Mouse (Mus musculus) left cerebral cortex, postnatal 36 days (tissue): Measurements from ENCODE around the gene Zfpm1. TPM values are rescaled to one million over a fixed set of nuclear protein-coding genes. Genes with fewer than 3 reads are reported as not detected.

Source experiments
- DNase-seq, 2 experiments: peaks; one replicate each; pipeline ENCODE4 v3.0.0; 2021 to 2022; ENCODE audit warnings: low spot score in 2 of 2, mixed read lengths in 1 of 2
- intact Hi-C: fragments of 180-260 bp; cut with DNase I; formaldehyde crosslinking; loops from one replicate; pipeline ENCODE4 v1.15.1; 2025
- total RNA-seq, 2 experiments: library from RNA; stranded (reverse); gene quantifications; 2 replicates each; pipeline ENCODE4 v1.2.3; 2021

Zfpm1 gene
- total RNA-seq, 2 experiments from 2014 or later: 33.9 to 35.3 TPM

DNA sequence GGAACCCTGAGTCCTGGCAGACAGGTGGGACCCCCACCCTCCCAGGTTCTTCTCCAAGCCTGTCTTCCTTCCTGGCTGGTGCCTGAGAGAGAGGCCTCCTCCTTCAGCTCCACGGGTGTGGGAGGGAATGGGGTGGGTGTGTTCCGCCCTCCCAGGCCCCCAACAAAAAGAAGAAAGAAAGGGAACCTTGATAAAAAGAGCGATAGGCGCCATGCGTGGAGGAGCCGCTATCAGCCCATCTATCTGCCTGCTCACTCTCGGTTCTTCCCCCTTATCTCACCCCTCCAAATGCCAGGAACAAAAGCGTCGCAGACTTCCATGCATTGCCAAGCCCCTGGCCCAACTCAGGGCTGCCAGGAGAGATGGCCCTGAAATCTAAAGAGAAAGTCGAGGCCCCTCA, 11.5 kb downstream of the Zfpm1 start:
- intact Hi-C loops: no loop called here
- DNase-seq: no peak

DNA sequence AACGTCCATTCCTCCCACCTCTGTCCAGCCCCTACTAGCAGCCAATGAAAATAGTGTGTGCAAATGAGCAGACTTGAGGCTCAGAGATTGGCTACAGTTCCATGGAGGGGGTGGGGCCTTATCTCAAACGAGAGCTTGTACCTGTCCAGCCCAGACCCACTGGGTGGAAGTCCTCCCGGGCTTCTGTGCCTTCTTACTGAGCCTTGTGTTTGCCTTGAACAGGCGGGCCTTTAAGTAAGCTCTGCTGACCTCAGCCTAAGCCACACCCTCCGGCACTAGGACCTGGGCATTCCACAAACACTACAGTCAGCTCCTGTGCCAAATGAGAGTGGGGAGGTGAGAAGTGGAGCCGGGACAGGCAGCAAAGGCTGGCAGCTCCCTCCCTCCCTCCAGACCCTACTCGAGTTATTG, 12.3 kb downstream of the Zfpm1 start:
- intact Hi-C loops: no loop called here

DNA sequence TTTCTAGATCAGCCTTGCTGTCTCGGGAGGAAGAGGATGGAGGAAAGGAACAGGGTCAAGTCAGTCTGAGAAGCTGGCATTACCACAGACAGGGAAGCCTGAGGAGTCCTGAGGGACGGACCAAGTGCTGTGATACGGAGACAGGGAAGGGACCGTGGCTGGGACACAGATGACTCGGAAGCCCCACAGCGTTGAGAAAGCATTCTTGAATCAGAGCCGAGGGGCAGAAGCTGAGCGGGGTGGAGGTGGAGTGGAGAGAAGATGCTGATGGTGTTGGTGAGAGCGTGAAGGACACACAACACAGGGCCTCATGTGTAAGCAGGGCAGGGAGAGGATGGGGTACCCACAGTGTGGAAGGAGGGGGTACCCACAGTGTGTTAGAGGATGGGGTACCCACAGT, 13.4 kb downstream of the Zfpm1 start:
- DNase-seq: no peak
- intact Hi-C loops: no loop called here

More for the DNA sequence above, 12.3 kb downstream of the Zfpm1 start:
- DNase-seq: no peak

DNA sequence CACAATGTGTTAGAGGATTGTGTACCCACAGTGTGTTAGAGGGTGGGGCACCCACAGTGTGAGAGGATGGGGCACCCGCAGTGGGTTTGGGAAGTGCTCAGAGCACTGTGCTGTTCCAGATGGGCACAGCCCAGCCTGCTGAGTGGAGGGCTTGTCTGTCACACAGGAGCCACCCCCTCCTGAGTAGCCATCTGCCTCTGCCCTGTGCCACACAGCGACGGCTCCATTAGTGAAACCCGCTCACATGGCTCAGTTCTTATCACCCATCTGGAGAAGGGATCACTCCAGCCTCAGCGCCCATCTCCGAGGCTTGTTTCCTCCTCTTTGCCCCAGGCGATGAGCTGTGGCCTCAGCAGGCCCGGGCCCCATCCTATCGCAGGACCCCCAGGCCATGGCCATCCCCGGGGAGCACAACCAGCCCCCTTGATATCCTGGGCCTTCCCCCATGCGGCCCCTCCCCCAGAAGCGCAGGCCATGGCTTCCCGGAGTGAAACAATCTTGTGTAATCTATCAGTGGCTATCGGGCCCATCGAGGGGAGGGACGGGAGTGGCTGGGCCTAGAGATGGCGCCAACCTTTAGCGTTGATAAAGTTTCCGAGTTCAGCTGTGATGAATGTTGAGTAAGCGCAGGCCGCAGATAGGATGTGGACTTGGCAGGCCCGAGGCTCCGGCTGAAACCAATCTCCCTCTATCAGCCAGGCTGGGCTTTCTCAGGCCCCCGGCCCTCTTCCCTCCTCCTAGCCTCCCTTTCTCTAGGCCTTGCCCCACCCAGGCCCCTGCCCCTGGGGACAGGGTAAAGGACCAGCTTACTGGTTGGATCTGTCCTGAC, 14.4 kb downstream of the Zfpm1 start:
- DNase-seq: no peak
- intact Hi-C loops: no loop called here

DNA sequence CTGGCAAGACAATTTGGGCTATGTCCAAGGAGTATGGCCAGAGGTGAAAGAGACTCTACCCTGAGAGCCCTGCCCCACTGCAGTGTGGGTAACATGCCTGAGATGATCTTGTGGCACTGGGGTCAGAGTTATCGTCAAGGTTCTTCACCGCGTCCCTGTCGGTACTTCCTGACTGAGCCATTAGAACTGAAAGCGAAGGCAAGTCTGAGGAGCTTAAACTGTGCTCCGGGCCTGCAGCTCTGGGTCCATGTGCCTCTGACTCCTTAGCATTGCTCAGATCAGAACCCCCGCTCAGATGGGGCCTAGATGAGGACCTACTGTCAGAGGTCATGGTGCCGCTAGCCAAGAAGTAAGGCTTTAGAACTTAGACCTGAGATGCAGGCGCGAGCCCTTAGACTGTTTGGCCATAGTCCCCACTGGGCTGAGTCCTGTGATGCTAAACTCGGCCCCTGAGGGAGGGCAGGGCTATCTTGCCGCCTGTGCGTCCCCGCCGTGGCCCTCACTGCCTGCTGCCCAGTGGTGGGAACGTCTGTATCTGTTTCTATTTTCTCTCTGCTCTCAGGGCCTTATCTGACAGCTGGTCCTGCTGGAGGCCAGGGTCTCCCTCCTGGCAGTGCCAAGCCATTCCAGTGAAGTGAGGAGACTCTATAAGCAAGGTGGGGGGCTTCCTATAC, 17.8 kb downstream of the Zfpm1 start:
- intact Hi-C loops: no loop called here
- no peak for DNase-seq

DNA sequence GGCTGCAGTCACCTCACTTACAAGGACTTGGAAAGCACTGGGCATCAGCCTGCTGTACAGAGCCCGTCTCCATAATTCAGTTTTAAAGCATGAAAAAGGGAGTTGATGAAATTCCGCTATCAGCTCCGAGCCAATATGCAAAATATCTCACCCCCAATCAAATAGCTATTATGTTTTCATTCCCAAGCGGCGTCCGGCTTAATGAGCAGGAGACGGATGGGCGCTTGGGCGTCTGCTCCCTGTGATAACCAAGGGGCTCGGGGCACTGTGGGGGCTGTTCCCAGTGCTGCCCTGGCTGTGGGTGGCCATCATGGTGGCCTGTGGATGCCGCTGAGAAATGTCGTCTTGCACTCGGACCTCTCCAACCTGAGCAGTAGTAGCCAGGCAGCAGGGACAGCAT, 19.1 kb downstream of the Zfpm1 start:
- DNase-seq: no peak
- intact Hi-C loops: no loop called here

DNA sequence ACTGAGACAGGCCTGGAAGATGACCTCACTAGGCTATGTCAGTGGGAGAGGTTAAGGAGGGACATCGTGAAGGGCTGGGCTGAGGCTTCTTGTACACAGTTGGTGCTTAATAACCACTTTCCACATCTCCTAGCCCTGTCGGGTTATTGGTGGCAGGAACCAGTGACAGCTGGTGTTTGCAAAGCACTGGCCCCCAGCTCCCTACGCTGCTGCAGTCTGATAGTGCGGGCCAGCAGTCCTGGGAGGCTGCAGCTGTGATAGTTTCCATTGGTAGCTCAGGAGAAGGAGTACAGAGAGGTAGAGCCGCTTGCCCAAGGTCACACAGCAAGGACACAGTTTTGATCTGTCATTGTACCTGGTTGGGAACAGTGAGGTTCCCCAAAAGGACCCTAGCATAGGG, 19.9 kb downstream of the Zfpm1 start:
- intact Hi-C loops: no loop called here
- DNase-seq: no peak

DNA sequence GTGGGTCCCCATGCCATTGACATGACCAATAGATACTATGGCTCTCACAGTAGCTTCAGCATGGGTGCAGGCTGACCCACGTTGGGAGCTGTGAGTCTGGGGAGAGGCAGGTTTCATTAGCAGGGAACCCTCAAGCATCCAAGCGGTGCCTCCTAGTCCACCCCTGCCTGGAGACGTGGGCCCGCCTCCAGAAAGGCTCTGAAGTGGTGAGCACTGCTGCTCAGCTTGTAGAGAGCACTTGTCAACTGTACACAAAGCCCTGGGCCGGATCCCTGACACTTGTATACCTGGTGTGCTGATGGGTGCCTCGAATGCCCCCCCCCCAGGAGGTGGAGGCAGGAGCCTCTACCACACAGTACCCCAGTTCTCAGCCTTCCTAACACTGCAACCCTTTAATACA, 21.5 kb downstream of the Zfpm1 start:
- intact Hi-C loops: no loop called here
- no peak for DNase-seq

DNA sequence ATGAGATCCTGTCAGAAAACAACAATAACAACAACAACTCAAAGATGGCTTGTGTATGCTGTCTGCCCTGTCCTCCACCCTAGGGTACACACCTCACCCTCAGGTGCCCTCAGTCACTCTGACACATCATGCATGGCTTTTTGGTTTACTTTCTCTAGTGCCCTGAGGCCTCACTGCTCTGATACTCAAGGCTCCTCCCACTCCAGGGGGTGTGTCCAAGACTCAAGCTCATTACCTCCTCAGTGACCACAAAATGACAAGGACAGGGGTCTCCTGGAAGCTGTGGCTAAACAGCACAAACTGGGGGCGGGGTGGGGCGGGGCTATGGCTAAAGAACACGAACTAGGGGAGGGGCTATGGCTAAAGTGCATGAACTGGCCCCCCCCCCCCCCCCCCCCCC, 22.1 kb downstream of the Zfpm1 start:
- no peak for DNase-seq
- intact Hi-C loops: no loop called here

DNA sequence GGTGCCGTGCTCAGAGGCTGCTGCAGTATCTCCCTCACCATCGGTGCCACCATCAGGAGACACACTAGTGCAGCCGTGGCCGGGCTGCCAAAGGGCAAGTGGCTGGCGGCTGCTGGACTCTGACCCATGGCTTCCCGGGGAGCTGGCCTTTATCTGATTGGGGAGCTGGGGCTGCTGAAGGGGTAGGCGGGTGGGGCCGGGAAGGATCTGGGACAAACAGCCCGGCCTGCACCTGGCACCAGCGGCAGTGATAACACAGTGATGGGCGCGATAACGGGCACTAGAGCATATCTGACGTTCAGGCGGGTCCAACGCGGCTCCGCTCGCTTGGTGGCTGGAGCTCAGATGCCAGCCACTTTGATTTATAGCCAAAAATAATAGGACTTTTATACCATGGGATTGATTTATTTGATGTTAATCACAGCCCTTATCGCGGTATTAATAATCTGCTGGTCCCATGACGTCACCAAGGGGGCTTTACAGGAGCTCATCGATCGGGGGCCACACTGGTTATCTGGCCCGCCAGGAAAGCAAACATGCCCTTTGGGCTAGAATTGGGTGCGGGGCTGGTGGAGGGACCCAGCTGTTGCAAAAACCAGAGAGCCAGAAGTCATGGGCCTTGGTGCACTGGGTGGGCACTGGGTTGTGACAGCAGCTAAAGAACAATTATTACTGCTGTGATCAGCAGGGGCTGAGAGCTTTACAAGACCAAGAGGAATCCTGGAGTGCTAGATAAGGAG, 24.9 kb downstream of the Zfpm1 start:
- intact Hi-C loops: no loop called here
- DNase-seq: no peak

DNA sequence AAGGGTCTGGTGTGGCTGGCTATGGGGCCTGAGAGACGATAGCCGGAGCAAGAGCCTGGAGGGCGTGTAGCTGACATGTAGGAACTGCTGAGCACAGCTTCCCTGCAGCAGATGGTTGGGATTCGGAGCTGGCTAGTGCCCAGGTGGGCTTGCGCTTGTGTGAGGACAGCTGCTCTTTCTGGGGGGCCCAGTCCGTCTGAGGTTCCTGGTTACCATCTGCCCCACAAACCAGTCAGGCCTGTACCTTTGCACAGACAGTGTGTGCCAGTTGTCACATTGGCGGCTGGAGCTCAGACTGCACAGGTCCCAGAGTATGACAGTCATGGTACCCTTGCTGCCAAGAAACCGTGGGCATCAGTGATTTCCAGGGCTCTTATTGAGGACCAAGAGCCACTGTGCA, 25.9 kb downstream of the Zfpm1 start:
- intact Hi-C loops: no loop called here
- no peak for DNase-seq

DNA sequence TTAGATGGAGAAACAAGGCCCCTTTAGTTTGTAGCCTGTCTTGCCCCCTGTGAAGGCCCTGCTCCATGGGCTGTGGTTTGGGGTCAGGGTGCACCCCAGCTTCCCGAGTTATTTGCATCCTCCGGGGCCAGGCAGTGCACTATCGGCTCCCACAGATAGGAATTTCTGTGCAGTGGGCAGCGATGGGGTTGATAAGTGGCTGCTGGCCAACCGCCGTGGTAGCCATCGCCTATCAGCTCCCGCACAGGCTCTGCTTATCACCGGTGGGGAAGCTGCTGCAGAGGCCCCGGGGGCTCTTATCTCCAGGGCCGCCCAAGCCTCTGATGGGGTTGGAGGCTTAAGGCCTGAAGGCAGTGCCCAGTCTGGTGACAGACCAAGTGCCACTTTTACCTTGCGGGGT, 27.3 kb downstream of the Zfpm1 start:
- intact Hi-C loops: no loop called here
- DNase-seq: no peak

DNA sequence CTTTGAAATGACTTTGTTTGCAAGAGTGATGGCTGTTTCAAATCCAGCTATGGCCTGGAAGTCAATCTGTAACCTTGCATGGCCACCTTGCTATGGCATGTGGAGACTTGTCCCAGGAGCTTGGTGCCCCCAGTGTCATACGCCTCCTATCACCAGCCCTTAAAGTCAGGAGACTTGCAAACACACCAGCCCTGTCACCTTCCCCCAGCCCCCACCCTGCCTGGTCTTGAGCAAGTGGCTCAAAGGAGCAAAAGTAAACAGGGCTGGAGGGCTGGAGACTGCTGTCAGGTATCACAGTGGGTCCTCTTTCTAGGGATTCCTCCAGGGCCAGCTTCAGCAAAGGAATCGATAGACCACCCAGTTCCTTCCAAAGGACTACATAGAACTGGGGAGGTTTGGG, 29.2 kb downstream of the Zfpm1 start:
- intact Hi-C loops: no loop called here
- no peak for DNase-seq

DNA sequence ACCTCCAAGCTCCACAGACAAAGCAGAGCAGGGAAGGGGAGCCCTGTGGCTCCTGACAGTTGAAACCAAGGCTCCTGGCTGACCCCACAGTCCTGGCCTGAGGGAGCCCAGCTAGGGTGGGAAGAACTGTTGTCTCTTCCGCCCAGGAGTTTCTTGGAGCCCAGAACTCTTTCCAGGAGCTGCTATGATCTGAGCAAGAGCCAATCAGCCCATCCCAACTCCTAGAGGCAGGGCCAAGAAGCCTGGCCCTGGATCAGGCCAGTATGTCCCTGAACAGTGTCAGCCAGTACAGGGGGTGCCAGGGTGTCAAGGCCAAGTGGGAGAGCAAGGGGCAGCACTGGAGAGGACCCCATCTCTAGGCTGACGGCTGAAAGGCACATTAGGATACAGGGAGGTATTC, 30.6 kb downstream of the Zfpm1 start:
- intact Hi-C loops: no loop called here

DNA sequence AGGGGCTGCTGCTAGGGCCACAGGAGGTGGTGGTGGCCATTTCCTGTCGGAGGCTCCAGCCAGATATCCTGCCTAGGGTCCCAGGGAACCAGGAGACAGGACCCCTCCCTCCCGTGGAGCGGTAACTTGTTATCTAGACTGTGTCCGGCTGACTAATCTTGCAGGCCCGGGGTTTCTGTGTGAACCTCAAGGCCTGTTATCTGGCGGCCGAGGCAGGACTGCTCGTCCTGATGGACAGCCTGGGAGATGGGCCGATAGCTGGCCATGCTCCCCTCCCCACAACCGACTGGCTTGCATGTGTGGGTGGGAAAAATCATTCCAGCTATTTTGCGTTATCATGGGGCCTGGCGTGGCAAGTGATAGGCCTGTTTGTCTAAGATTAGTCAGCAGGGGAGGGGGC, 31.4 kb downstream of the Zfpm1 start:
- no peak for DNase-seq
- intact Hi-C loops: no loop called here

More for the DNA sequence above, 30.6 kb downstream of the Zfpm1 start:
- no peak for DNase-seq

DNA sequence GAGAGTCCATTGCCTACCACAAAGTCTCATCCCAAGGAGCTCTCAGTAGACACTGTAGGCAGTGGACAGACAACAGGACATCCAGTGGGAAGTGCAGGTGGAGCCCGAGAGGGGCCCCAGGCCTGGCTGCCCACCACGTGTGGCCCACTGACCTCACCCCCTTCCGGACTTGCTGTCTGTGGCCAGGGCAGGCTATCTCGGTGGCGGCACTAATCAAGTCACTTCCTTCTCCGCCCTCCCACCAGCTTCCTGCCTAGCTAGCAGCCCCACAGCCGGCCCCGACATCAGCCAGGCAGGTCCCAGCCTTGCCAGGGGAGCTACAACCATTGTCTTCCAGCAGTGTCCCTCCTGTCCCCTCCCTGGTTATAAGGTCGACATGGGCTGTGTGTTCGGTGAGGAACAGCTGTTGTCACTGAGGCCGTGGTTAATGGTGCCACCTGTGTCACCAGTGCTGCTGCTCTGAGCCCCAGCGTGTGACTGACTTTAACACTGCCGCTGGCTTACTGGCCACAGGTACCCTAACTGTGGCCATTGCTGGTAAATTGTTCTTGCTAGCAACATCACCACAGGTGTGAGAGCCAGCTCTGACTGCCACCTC, 33.1 kb downstream of the Zfpm1 start:
- intact Hi-C loops: no loop called here
- DNase-seq: no peak

DNA sequence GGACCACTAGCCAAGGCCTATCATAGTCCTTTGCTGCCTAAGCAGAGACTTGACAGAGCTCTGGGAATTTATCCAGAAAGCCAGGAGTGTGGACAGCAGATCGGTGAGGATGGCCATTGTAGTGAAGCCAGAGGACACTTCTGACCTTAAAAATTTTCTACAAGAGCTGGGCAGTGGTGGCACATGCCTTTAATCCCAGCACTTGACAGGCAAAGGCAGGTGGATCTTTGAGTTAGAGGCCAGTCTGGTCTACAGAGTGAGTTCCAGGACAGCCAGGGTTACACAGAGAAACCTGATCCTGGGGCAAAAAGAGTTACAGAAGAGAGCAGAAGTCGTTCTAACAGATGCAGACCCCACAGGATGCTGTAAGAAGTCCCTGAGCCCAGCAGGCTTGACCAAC, 34.5 kb downstream of the Zfpm1 start:
- DNase-seq: no peak
- intact Hi-C loops: no loop called here

DNA sequence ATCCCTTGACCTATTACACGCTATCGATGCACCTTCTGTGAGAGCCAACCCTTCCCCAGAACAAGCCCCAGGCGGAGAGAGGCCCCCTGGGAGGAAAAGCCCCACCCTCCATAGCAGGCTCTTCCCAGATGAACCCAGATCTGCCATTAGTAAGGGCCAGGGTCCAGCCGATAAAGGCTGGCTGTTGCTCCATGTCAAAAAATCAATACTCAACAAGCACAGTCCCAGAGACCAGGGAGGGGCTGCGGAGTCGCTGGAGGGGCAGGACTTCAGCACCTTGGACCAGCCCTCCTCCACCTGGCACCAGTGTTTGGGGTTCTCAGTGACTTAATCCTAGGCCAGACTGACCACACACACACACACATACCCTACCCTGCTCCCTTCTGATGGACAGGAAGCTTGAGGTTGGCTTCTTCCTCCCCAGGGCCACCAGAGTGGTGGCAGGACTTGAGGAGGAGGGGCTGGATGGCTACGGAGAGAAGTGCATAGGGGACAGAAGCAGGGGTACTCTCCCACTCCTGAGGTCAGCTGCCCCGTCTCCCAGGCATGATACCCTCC, 36.1 kb downstream of the Zfpm1 start:
- intact Hi-C loops: no loop called here
- no peak for DNase-seq

DNA sequence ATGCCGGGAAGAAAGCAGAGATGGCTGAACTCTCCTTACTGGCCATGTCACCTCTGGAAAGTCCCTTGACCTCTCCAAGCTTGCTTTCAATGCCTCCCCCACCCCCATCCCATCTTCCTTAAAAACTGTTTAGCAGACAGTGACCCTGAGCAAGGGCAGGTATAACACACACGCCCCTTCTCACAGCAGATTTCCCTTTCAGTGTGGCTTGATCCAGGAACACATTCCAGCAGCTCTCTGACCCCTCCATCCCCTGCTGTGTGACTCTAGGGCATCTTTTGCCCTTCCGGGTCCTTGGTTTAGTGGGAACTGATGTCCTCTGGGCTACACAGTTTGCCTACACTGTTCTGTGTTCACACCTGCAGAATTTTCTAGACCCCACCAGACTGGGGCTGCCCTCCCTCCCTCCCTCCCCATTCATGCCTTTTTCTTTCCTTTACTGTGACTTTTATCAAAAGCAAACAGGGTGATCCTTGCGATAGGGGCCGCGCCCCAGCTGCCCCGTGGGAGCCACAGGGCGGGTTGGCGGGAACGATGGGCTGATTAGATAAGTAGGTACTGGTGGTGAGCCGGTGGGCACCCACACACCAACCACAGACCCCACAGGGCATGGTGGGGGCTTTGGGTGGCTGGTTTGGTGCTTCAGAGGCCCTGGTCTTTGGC, 37.2 kb downstream of the Zfpm1 start:
- intact Hi-C loops: no loop called here

DNA sequence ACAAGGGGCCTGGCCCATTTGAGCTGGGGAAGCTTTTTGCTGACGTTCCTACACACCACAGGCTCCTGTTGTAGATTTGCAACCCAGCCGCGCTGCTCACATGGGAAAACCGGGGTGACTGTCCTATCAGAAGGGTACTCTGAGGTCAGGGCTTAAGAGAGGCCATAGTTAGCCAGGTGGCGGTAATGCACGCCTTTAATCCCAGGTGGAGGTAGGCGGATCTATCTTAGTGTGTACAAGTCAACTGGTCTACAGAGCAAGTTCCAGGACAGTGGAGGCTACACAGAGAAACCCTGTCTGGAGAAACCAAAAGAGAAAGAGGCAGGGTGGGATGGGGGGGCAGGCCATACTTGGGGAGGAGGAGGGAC, 37.8 kb downstream of the Zfpm1 start:
- DNase-seq: no peak
- intact Hi-C loops: no loop called here

More for the DNA sequence above, 37.2 kb downstream of the Zfpm1 start:
- no peak for DNase-seq
